Mouse (Mus musculus) bone marrow macrophage, adult 2 months (primary cell): ENCODE measurements at regions not wholly inside any gene's neighbourhood (a gene's known extent, or its start where the extent isn't known, plus 50 kb on each side); places are given as distances from the start of the nearest gene placed in this dataset.

ENCODE experiments used
- CTCF ChIP-seq: IDR thresholded peaks from 2 replicates; pipeline ENCODE4 v1.5.1; 2012; ENCODE audit warnings: low read depth, mild to moderate bottlenecking, low read length, moderate library complexity
- POLR2A ChIP-seq: IDR thresholded peaks from 2 replicates; pipeline ENCODE4 v1.6.1; 2012; ENCODE audit warnings: mild to moderate bottlenecking, low read depth, low read length, borderline replicate concordance

GRCm38 (mm10) chr8:15669515-15669914, 623.6 kb upstream of the BB014433 start:
- TF ChIP-seq CTCF: no peak
- no peak for TF ChIP-seq POLR2A
